Mouse (Mus musculus) heart, postnatal 25 days (tissue): Measurements from ENCODE around the gene Slc25a1. TPM values are rescaled to one million over a fixed set of nuclear protein-coding genes. Genes with fewer than 3 reads are reported as not detected.
"Not testable (repeated sequence)": the region's sequence is repeated elsewhere in the genome, so short reads cannot be mapped to it uniquely, and the experiment has no call there.

Experiments used
- DNase-seq: peaks from one replicate; pipeline ENCODE4 v3.0.0; 2022; ENCODE audit warnings: low spot score
- intact Hi-C: fragments of 180-260 bp; cut with DNase I; formaldehyde crosslinking; loops from one replicate; pipeline ENCODE4 v1.15.1; 2025
- total RNA-seq, 2 experiments: library from RNA; stranded (reverse); gene quantifications; 2 replicates each; pipeline ENCODE4 v1.2.3; 2021

The Slc25a1 gene
- 10 to 100 TPM in 1 of 2 experiments, 1 to 10 TPM in 1; 7.1 to 14.8 TPM for total RNA-seq

GRCm38 (mm10) chr16:17928087-17928580, at the start of gene Slc25a1:
Slc25a1 (minus strand) TSS chr16:17928219.
- intact Hi-C loops, result loop anchor here (5.0 to 10.0 kb wide), 3 partner anchors 59 to 307 kb away; partner anchors contain the start of gene Zdhhc8
- DNase-seq, result peak; percentile 63

- intact Hi-C loops, result no loop called here
- DNase-seq, result no peak
Observed at GRCm38 (mm10) chr16:17971853-17972252, 43.8 kb upstream of the Slc25a1 start.

- no peak for DNase-seq
- intact Hi-C loops, result no loop called here
Observed at GRCm38 (mm10) chr16:17962091-17962490, 34.1 kb upstream of the Slc25a1 start.

GRCm38 (mm10) chr16:17956052-17956638, 28.1 kb upstream of the Slc25a1 start:
- DNase-seq, intact Hi-C loops: not testable (repeated sequence)

- intact Hi-C loops, result no loop called here
- DNase-seq, result no peak
Observed at GRCm38 (mm10) chr16:17951618-17952017, 23.6 kb upstream of the Slc25a1 start.

- DNase-seq, result no peak
- intact Hi-C loops, result no loop called here
Observed at GRCm38 (mm10) chr16:17950068-17950467, 22.0 kb upstream of the Slc25a1 start.

GRCm38 (mm10) chr16:17949421-17949877, 21.4 kb upstream of the Slc25a1 start:
- intact Hi-C loops, result no loop called here
- DNase-seq, result no peak

- intact Hi-C loops, result no loop called here
- DNase-seq, result no peak
Observed at GRCm38 (mm10) chr16:17945081-17945831, 17.2 kb upstream of the Slc25a1 start.

GRCm38 (mm10) chr16:17943466-17943865, 15.4 kb upstream of the Slc25a1 start:
- no peak for DNase-seq

GRCm38 (mm10) chr16:17939255-17939751, 11.3 kb upstream of the Slc25a1 start:
- intact Hi-C loops, result no loop called here
- no peak for DNase-seq

More at GRCm38 (mm10) chr16:17943466-17943865, 15.4 kb upstream of the Slc25a1 start:
- intact Hi-C loops, result no loop called here

- no peak for DNase-seq
- intact Hi-C loops, result no loop called here
Observed at GRCm38 (mm10) chr16:17938821-17939220, 10.8 kb upstream of the Slc25a1 start.

- no peak for DNase-seq
- intact Hi-C loops, result no loop called here
Observed at GRCm38 (mm10) chr16:17938187-17938586, 10.2 kb upstream of the Slc25a1 start.

- intact Hi-C loops, result no loop called here
- DNase-seq, result no peak
Observed at GRCm38 (mm10) chr16:17936776-17937175, 8.8 kb upstream of the Slc25a1 start.

- no peak for DNase-seq
- intact Hi-C loops, result no loop called here
Observed at GRCm38 (mm10) chr16:17934445-17934910, 6.5 kb upstream of the Slc25a1 start.

GRCm38 (mm10) chr16:17933594-17934444, 5.8 kb upstream of the Slc25a1 start:
- intact Hi-C loops, result no loop called here
- no peak for DNase-seq

GRCm38 (mm10) chr16:17931906-17932460, 4.0 kb upstream of the Slc25a1 start:
- intact Hi-C loops, result no loop called here
- DNase-seq, result no peak

GRCm38 (mm10) chr16:17929631-17930030, 1.6 kb upstream of the Slc25a1 start:
- no peak for DNase-seq
- intact Hi-C loops, result loop anchor here (5.0 to 10.0 kb wide), 3 partner anchors 58 to 305 kb away; partner anchors contain the start of gene Zdhhc8

GRCm38 (mm10) chr16:17929211-17929610, 1.2 kb upstream of the Slc25a1 start:
- intact Hi-C loops, result loop anchor here (5.0 to 10.0 kb wide), 3 partner anchors 58 to 306 kb away; partner anchors contain the start of gene Zdhhc8
- no peak for DNase-seq

- peak; percentile 57 for DNase-seq
- intact Hi-C loops, result loop anchor here (5.0 to 10.0 kb wide), 3 partner anchors 59 to 306 kb away; partner anchors contain the start of gene Zdhhc8
Observed at GRCm38 (mm10) chr16:17928627-17929104, 647 bp upstream of the Slc25a1 start.
